Mouse (Mus musculus): ENCODE data around the gene Ergic2. TPM values are rescaled to one million over a fixed set of nuclear protein-coding genes. Genes with fewer than 3 reads are reported as not detected.

The Ergic2 gene
- polyA plus RNA-seq, 1 experiment, result 7.6 TPM

DNA sequence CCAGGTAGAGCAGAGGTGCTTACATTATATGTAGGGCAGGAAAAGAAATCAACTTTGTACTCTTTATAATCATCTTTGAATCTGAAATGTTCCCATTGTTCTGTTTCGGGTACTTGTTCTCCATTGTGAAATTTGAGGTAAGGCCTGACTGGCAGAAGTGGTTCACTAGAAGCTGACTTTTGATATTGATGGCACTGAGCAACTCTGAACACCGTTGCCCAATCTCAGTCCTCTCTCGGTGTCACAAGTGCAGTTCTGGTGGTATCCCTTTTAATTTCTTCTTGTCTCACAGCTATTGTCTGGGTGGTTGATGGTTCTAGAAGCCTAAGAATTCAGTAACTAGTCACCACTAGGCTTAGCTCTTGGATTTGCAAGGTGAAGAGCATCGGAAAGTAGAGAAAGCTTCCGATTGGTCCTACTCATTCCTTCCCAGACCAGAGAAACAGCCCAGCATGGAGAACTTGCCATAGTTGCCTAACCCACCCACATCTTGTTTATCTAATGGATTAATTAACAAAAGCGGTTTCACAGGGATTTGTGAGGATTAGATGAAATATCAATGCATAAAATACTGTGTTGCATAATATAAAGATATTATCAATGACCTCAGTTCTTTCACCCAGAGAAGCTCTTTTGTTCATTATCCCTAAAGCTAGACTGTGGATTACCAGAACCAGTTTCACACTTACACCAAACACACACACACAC is 72.7 kb downstream of the Ergic2 start:
- TF ChIP-seq GATA1 (IDR thresholded peaks at IDR 0.05; ENCODE audit: low read length), result no peak

DNA sequence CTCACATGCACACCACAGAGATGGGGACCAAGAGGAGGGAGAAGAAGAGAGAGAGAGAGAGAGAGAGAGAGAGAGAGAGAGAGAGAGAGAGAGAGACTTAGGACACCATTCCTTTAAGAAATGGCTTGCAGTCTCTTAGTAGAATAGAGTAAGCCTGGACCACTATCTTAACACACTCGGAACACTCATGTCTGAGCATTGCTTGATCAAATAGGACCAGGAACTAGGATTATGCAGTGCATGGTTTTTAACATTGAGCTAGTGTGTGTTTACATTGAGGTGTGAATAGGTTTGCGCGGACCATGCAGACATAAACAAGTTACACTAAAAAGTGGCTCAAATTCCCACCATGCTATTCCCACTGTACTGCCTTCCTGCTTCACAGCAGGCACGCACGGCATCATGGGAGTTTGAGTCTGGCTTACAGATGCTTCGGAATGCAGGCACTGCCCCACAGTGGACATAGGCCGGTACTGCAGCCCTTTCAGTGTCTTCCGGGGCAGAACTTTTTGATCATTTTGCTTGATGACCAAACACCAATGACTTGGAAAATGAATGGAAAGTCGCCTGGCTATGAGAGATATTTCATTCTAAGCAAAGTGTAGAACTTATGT is 76.3 kb downstream of the Ergic2 start:
- TF ChIP-seq GATA1 (IDR thresholded peaks at IDR 0.05; ENCODE audit: low read length), result no peak

DNA sequence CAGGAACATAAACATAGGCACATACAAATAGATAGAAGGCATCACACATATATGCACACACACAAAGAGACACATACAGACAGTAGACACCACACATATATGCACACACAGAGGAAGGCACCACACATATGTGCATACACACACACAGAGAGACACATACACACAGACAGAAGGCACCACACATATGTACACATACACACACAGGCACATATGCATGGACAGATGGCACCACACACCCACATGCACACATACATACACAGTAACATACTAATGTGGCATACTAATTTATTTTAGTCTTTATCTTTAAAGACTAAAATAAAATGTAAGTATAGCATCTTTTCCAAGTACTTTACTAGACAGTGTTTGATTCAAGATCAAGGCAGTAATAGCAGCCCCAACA is 78.6 kb downstream of the Ergic2 start:
- no peak for TF ChIP-seq GATA1 (IDR thresholded peaks at IDR 0.05; ENCODE audit: low read length)

DNA sequence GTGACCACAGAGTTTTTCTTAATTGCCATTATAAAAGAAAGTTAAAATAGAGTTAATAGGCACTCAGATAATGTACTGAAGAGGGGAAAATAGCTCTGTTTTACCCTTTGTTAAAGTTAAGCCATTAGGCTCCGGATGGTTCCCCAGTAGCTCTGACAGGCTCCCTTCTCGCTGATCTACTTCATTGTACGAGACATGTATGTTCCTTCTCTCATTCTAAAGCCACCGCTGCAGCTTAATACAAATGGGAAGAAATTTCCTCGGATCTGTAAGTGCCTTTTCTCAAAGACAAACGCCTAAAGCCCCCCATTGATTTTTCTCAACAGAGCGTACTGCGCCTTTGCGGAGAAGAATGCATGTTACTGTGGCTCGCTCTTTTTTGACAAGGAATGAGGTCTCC is 79.9 kb downstream of the Ergic2 start:
- no peak for TF ChIP-seq GATA1 (IDR thresholded peaks at IDR 0.05; ENCODE audit: low read length)

Other genes starting within 250 kb of the Ergic2 start
- 0.02 and 0.04 TPM in 2 replicates for gene Far2, start 165.1 kb downstream of the Ergic2 start, polyA plus RNA-seq (2012)
- not detected in 2 replicates for gene Tmtc1, start 232.0 kb upstream of the Ergic2 start, polyA plus RNA-seq (2012)